Mouse (Mus musculus) spleen, adult 2 months (tissue): ENCODE measurements around the gene Srebf2.

Source experiments
- CTCF ChIP-seq: fragments of 200-500 bp; IDR thresholded peaks from 2 replicates; pipeline ENCODE4 v1.5.1; 2011; ENCODE audit warnings: mild to moderate bottlenecking, inconsistent platforms; ENCODE audit not compliant: insufficient read depth, insufficient read length, insufficient replicate concordance; ENCODE audit errors: extremely low read depth
- POLR2A ChIP-seq: fragments of 200-500 bp; IDR thresholded peaks from 2 replicates; pipeline ENCODE4 v1.6.1; 2011; ENCODE audit warnings: low read depth, low read length, inconsistent platforms

- TF ChIP-seq POLR2A = no peak
- TF ChIP-seq CTCF = no peak
Observed at GRCm38 (mm10) chr15:82207504-82208219, 60.7 kb downstream of the Srebf2 start.
